Mouse (Mus musculus) liver, embryonic 14.5 days (tissue): ENCODE measurements around the gene Dennd1a.

Experiments
- CTCF ChIP-seq: IDR thresholded peaks from 2 replicates; pipeline ENCODE4 v1.5.1; 2016; ENCODE audit warnings: antibody characterized with exemption, low read depth, control low read depth
- EP300 ChIP-seq: IDR thresholded peaks from 2 replicates; pipeline ENCODE4 v1.6.1; 2016; ENCODE audit warnings: antibody characterized with exemption, low read depth

DNA sequence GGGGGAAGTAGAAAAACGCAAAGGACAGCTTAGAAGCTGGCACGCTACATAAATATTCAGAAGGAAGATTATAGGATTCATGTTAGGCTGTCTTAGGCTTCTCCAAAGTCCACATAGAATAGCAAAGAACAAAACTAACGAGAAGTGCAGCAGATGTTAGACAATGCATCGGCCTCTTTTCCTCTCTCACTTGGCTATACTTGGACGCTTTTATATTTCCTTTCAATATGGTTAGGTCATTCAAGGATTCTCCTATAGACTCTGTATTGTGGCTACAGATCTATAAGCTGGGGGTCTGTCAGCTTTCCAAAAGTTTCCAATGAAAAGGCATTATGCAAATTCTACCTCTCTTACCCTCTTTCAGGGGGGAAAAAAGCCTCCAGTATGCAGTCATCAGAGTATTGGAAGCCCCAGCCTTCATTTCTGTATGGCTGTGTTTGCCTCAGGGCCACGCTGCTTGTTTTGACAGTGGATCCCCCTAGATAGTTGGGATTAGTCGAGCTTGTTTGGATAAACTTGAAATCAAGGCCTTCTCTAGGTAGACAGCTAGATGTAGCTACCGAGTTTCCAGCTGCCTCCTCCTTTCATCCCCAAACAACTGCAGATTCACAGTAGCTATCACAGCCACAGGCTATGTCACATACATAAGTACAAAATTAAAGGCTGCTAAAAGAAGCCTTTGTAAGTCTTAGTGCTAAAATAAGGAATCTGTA is 143.0 kb downstream of the Dennd1a start:
- TF ChIP-seq CTCF, result no peak
- TF ChIP-seq EP300, result no peak
